Mouse (Mus musculus) hindbrain, embryonic 11.5 days (tissue): ENCODE measurements around the gene Eaf2. TPM values are rescaled to one million over a fixed set of nuclear protein-coding genes. Genes with fewer than 3 reads are reported as not detected.

Experiments used
- ATAC-seq: fragments of 200-750 bp; cut with Nextera tagmentation; 2 replicates; pipeline ENCODE4 v1.8.0; 2017; ENCODE audit warnings: mild to moderate bottlenecking, moderate TSS enrichment, moderate library complexity; ENCODE audit not compliant: low FRiP score
- DNase-seq: peaks from one replicate; pipeline ENCODE4 v3.0.0-alpha.2; 2015; ENCODE audit warnings: low spot score
- H3K27ac ChIP-seq: fragments of 300-500 bp; sonication (generic); 2 replicates; pipeline ENCODE4 v1.5.1; 2014; ENCODE audit warnings: mild to moderate bottlenecking, low read depth, low read length
- H3K27me3 ChIP-seq: fragments of 300-500 bp; sonication (generic); 2 replicates; pipeline ENCODE4 v1.6.1; 2014; ENCODE audit warnings: mild to moderate bottlenecking, low read length, moderate library complexity, mixed read lengths; ENCODE audit not compliant: control insufficient read depth, insufficient read depth
- H3K36me3 ChIP-seq: fragments of 300-500 bp; sonication (generic); 2 replicates; pipeline ENCODE4 v1.6.1; 2014; ENCODE audit warnings: mild to moderate bottlenecking, low read length, moderate library complexity, mixed read lengths; ENCODE audit not compliant: control insufficient read depth, insufficient read depth
- H3K4me1 ChIP-seq: fragments of 300-500 bp; sonication (generic); replicated peaks from 2 replicates; pipeline ENCODE4 v1.6.1; 2014; ENCODE audit warnings: low read length, mixed read lengths; ENCODE audit not compliant: control insufficient read depth, insufficient read depth
- H3K4me2 ChIP-seq: fragments of 300-500 bp; sonication (generic); replicated peaks from 2 replicates; pipeline ENCODE4 v1.6.1; 2014; ENCODE audit warnings: mild to moderate bottlenecking, low read depth, low read length
- H3K4me3 ChIP-seq: fragments of 300-500 bp; sonication (generic); 2 replicates; pipeline ENCODE4 v1.5.1; 2014; ENCODE audit warnings: low read depth, low read length
- H3K9ac ChIP-seq: fragments of 300-500 bp; sonication (generic); 2 replicates; pipeline ENCODE4 v1.6.1; 2014; ENCODE audit warnings: low read depth, low read length
- H3K9me3 ChIP-seq: fragments of 300-500 bp; sonication (generic); 2 replicates; pipeline ENCODE4 v1.6.1; 2016; ENCODE audit warnings: low read length; ENCODE audit not compliant: control insufficient read depth
- WGBS: fragments of 180-500 bp; shearing (Covaris S2); extraction: QIAGEN DNeasy Blood & Tissue Kit; methylation state at CpG from one replicate; pipeline ENCODE4 v1.1.7; 2014; 5-methylcytosine and 5-hydroxymethylcytosine counted together
- polyA plus RNA-seq: library from polyadenylated mRNA; unstranded; fragments of >200 nt; fragmentation: Nextera tagmentation; extraction: Ambion mirVana; gene quantifications from 2 replicates; pipeline ENCODE4 v1.2.1, GENCODE M21; 2014

Gene Eaf2
- 1.3 and 1.5 TPM in 2 replicates for polyA plus RNA-seq

- Histone ChIP-seq H3K9ac (peak within 1 kb of the TSS; percentile 76), H3K27ac (peak within 1 kb of the TSS; percentile 65; the same call in 1 of the 2 replicates), H3K36me3 (peaks cover 4% of the 10 kb centered on the region), H3K4me2 (peak within 1 kb of the TSS; percentile 80), H3K27me3 (no peaks in the 10 kb centered on the region), H3K4me1 (0 out of 2 replicates have a peak, but pooled peaks cover 2% of the 10 kb centered on the region), H3K9me3 (no peaks in the 10 kb centered on the region), H3K4me3 (peak within 1 kb of the TSS; percentile 94)
- peak; percentile 100 for ATAC-seq
- WGBS = under 1% methylated on average over 43 of the region's 43 CpGs
- peak; percentile 95 for DNase-seq
These were observed at the start of gene Eaf2, which contains the start of gene Golgb1 for GRCm38 (mm10) chr16:36874583-36875275. Gene Eaf2, minus strand, starts transcription at chr16:36875003. Gene Golgb1, plus strand, starts transcription at chr16:36875140.

- ATAC-seq = no peak
- H3K9me3 ChIP-seq = no peaks in the 10 kb centered on the region
- peaks cover 4% of the 10 kb centered on the region; the same call in 1 of the 2 replicates for H3K36me3 ChIP-seq
- 98% methylated on average over 8 of the region's 8 CpGs for WGBS
- DNase-seq = no peak
- no peak overlapping the region for H3K4me2 ChIP-seq
- no peak overlapping the region for H3K27ac ChIP-seq
- no peak overlapping the region for H3K4me3 ChIP-seq
- H3K9ac ChIP-seq = no peak overlapping the region
- no peaks in the 10 kb centered on the region for H3K27me3 ChIP-seq
- H3K4me1 ChIP-seq = no peaks in the 10 kb centered on the region
These were observed 49.5 kb upstream of the Eaf2 start for GRCm38 (mm10) chr16:36924312-36924711.

- peaks cover 8% of the 10 kb centered on the region; the same call in 1 of the 2 replicates for H3K36me3 ChIP-seq
These were observed 47.2 kb upstream of the Eaf2 start for GRCm38 (mm10) chr16:36921980-36922379.

GRCm38 (mm10) chr16:36921067-36921613, 46.3 kb upstream of the Eaf2 start:
- peaks cover 8% of the 10 kb centered on the region; the same call in 1 of the 2 replicates for H3K36me3 ChIP-seq
- no peak overlapping the region for H3K9ac ChIP-seq
- H3K27ac ChIP-seq = no peak overlapping the region
- ATAC-seq = no peak
- 92% methylated on average over 8 of the region's 8 CpGs for WGBS
- H3K4me2 ChIP-seq = no peak overlapping the region
- H3K9me3 ChIP-seq = no peaks in the 10 kb centered on the region
- H3K27me3 ChIP-seq = no peaks in the 10 kb centered on the region
- no peak for DNase-seq
- no peaks in the 10 kb centered on the region for H3K4me1 ChIP-seq
- H3K4me3 ChIP-seq = no peak overlapping the region

More at GRCm38 (mm10) chr16:36921980-36922379, 47.2 kb upstream of the Eaf2 start:
- DNase-seq (no peak), ATAC-seq (no peak)
- Histone ChIP-seq H3K4me3 (no peak overlapping the region), H3K4me1 (no peaks in the 10 kb centered on the region), H3K9ac (no peak overlapping the region), H3K4me2 (no peak overlapping the region), H3K9me3 (no peaks in the 10 kb centered on the region), H3K27ac (no peak overlapping the region), H3K27me3 (no peaks in the 10 kb centered on the region)
- 86% methylated on average over 6 of the region's 6 CpGs for WGBS

- Histone ChIP-seq H3K9ac (no peak overlapping the region), H3K36me3 (peaks cover 8% of the 10 kb centered on the region; the same call in 1 of the 2 replicates), H3K4me2 (no peak overlapping the region), H3K4me3 (no peak overlapping the region), H3K27me3 (no peaks in the 10 kb centered on the region), H3K4me1 (no peaks in the 10 kb centered on the region), H3K9me3 (no peaks in the 10 kb centered on the region), H3K27ac (no peak overlapping the region)
- ATAC-seq (no peak), DNase-seq (no peak)
- 96% methylated on average over 3 of the region's 3 CpGs for WGBS
These were observed 45.6 kb upstream of the Eaf2 start for GRCm38 (mm10) chr16:36920410-36920809.

- H3K4me2 ChIP-seq = no peak overlapping the region
- WGBS = 98% methylated on average over 10 of the region's 10 CpGs
- no peaks in the 10 kb centered on the region for H3K4me1 ChIP-seq
- H3K27me3 ChIP-seq = no peaks in the 10 kb centered on the region
- no peak overlapping the region for H3K4me3 ChIP-seq
- H3K9ac ChIP-seq = no peak overlapping the region
- no peaks in the 10 kb centered on the region for H3K9me3 ChIP-seq
- ATAC-seq = no peak
- DNase-seq = no peak
- H3K27ac ChIP-seq = no peak overlapping the region
- H3K36me3 ChIP-seq = peaks cover 8% of the 10 kb centered on the region; the same call in 1 of the 2 replicates
These were observed 43.7 kb upstream of the Eaf2 start for GRCm38 (mm10) chr16:36918505-36918904.

- Histone ChIP-seq H3K27me3 (no peaks in the 10 kb centered on the region), H3K36me3 (peaks cover 9% of the 10 kb centered on the region; the same call in 1 of the 2 replicates), H3K9ac (no peak overlapping the region), H3K4me3 (no peak overlapping the region), H3K9me3 (no peaks in the 10 kb centered on the region), H3K4me1 (no peaks in the 10 kb centered on the region), H3K4me2 (no peak overlapping the region), H3K27ac (no peak overlapping the region)
- ATAC-seq (no peak), DNase-seq (no peak)
- WGBS = 91% methylated on average over 5 of the region's 5 CpGs
These were observed 39.4 kb upstream of the Eaf2 start for GRCm38 (mm10) chr16:36914195-36914594.

GRCm38 (mm10) chr16:36912311-36912710, 37.5 kb upstream of the Eaf2 start:
- H3K9ac ChIP-seq = no peak overlapping the region
- ATAC-seq = no peak
- no peak for DNase-seq
- WGBS = 95% methylated on average over 13 of the region's 13 CpGs
- H3K4me2 ChIP-seq = no peak overlapping the region
- no peaks in the 10 kb centered on the region for H3K9me3 ChIP-seq
- H3K4me3 ChIP-seq = no peak overlapping the region
- H3K36me3 ChIP-seq = 0 out of 2 replicates have a peak, but pooled peaks cover 2% of the 10 kb centered on the region
- no peaks in the 10 kb centered on the region for H3K4me1 ChIP-seq
- H3K27me3 ChIP-seq = no peaks in the 10 kb centered on the region
- no peak overlapping the region for H3K27ac ChIP-seq
